Mouse (Mus musculus) ovary, postnatal 36 days (tissue): ENCODE data around the gene Nat8f2.
"Not testable (repeated sequence)": the region's sequence is repeated elsewhere in the genome, so short reads cannot be mapped to it uniquely, and the experiment has no call there.

Experiments
- DNase-seq: peaks from one replicate; pipeline ENCODE4 v3.0.0; 2022; ENCODE audit warnings: low spot score, mixed read lengths

The Nat8f2 gene

GRCm38 (mm10) chr6:85869006-85869405 is at the start of gene Nat8f2:
Gene Nat8f2, minus strand, starts transcription at chr6:85869158.
- DNase-seq, result not testable (repeated sequence)

- not testable (repeated sequence) for DNase-seq
These were observed 49.4 kb upstream of the Nat8f2 start for GRCm38 (mm10) chr6:85918341-85918740.

GRCm38 (mm10) chr6:85916596-85916995 is 47.6 kb upstream of the Nat8f2 start:
- DNase-seq, result no peak

GRCm38 (mm10) chr6:85915539-85916513 is 46.9 kb upstream of the Nat8f2 start, which contains the start of gene Nat8f1:
Gene Nat8f1, minus strand, starts transcription at chr6:85915687.
- peak; percentile 87 for DNase-seq

GRCm38 (mm10) chr6:85915141-85915538 is 46.2 kb upstream of the Nat8f2 start:
- no peak for DNase-seq

- no peak for DNase-seq
These were observed 42.6 kb upstream of the Nat8f2 start, which contains the start of gene Tprkb for GRCm38 (mm10) chr6:85911587-85911986. Gene Tprkb, plus strand, starts transcription at chr6:85911865.

- DNase-seq, result no peak
These were observed 40.7 kb upstream of the Nat8f2 start for GRCm38 (mm10) chr6:85909704-85910103.

- DNase-seq, result no peak
These were observed 39.4 kb upstream of the Nat8f2 start for GRCm38 (mm10) chr6:85908341-85908740.

GRCm38 (mm10) chr6:85906911-85907351 is 38.0 kb upstream of the Nat8f2 start:
- DNase-seq, result peak; percentile 58

GRCm38 (mm10) chr6:85904642-85905061 is 35.7 kb upstream of the Nat8f2 start, which contains the start of gene Nat8f4:
Gene Nat8f4, minus strand, starts transcription at chr6:85904884.
- DNase-seq, result peak; percentile 80

- DNase-seq, result no peak
These were observed 33.3 kb upstream of the Nat8f2 start for GRCm38 (mm10) chr6:85902303-85902702.

- DNase-seq, result not testable (repeated sequence)
These were observed 29.9 kb upstream of the Nat8f2 start for GRCm38 (mm10) chr6:85898596-85899475.

- DNase-seq, result peak; percentile 17
These were observed 26.2 kb upstream of the Nat8f2 start for GRCm38 (mm10) chr6:85895061-85895648.

GRCm38 (mm10) chr6:85888961-85889360 is 20.0 kb upstream of the Nat8f2 start:
- no peak for DNase-seq

- DNase-seq, result no peak
These were observed 15.4 kb upstream of the Nat8f2 start for GRCm38 (mm10) chr6:85884311-85884710.

- DNase-seq, result not testable (repeated sequence)
These were observed 14.3 kb upstream of the Nat8f2 start for GRCm38 (mm10) chr6:85883246-85883645.

- no peak for DNase-seq
These were observed 950 bp downstream of the Nat8f2 start for GRCm38 (mm10) chr6:85867726-85868690.

GRCm38 (mm10) chr6:85866995-85867394 is 2.0 kb downstream of the Nat8f2 start:
- DNase-seq, result not testable (repeated sequence)

GRCm38 (mm10) chr6:85866166-85866565 is 2.8 kb downstream of the Nat8f2 start:
- not testable (repeated sequence) for DNase-seq

- not testable (repeated sequence) for DNase-seq
These were observed 3.9 kb downstream of the Nat8f2 start for GRCm38 (mm10) chr6:85864900-85865639.
